Comparison of ENCODE assay signal across 10 mouse cellular contexts in genomic region chr2:72170546-72170945, GRCm38 (mm10).
A peak's percentile ranks its signal among the peaks of the same experiment; 100 is the strongest.
DNase-seq lines count a peak whose midpoint lies in the region; ATAC-seq lines count a peak whose summit lies in the region.
"Had no signal": no experiment of that assay in that cellular context is flagged by ENCODE, and none has a peak within 500 bp of the region (broad histone marks: within the 10 kb centered on the region; RNA-seq: fewer than 3 reads in every experiment).

No protein-coding gene starts in this region.

- no peaks in the 10 kb centered on the region for H3K9me3 ChIP-seq in hindbrain, embryonic 12.5 days (replicated peaks)
- H3K9me3 ChIP-seq: midbrain, embryonic 10.5 days had no signal

- peak overlapping the region; percentile 24; the same call in 1 of the 2 replicates for H3K27ac ChIP-seq in macrophage
- H3K27ac ChIP-seq in hindbrain, embryonic 12.5 days, result no peak overlapping the region
- H3K27ac ChIP-seq: midbrain, embryonic 10.5 days had no signal

- H3K36me3 ChIP-seq in macrophage (ENCODE audit: inconsistent target), result no peaks in the 10 kb centered on the region
- no peaks in the 10 kb centered on the region for H3K36me3 ChIP-seq in hindbrain, embryonic 12.5 days
- H3K36me3 ChIP-seq: midbrain, embryonic 10.5 days had no signal

- DNase-seq in R1 (ENCODE audit: low read depth, low spot score), result peak; percentile 26
- peak; percentile 92 for DNase-seq in induced T-regulatory cell, adult 2 months (ENCODE audit: low read depth)
- peak; percentile 70 to 86 for DNase-seq in thymus, adult 18-20 months
- DNase-seq in retina, postnatal 1 day, result no peak
- DNase-seq in cerebellum, postnatal 36 days, result no peak
- no peak for DNase-seq in frontal cortex, postnatal 36 days (ENCODE audit: low spot score in 2 of 2)
- DNase-seq: layer of hippocampus, adult 9-11 months had no signal

- no peak overlapping the region for H3K4me2 ChIP-seq in hindbrain, embryonic 12.5 days (replicated peaks)

- no peak for ATAC-seq in hindbrain, embryonic 12.5 days (ENCODE audit: low FRiP score)

- H3K79me2 ChIP-seq in macrophage (ENCODE audit: inconsistent target), result no peaks in the 10 kb centered on the region

- no peaks in the 10 kb centered on the region for H3K27me3 ChIP-seq in hindbrain, embryonic 12.5 days

- peaks cover 8% of the 10 kb centered on the region for H3K4me1 ChIP-seq in hindbrain, embryonic 12.5 days

- WGBS in macrophage (ENCODE audit: missing documents), result 11% methylated on average over 8 of the region's 8 CpGs
- WGBS in hindbrain, embryonic 12.5 days, result 82% methylated on average over 8 of the region's 8 CpGs

- no peak overlapping the region for H3K9ac ChIP-seq in hindbrain, embryonic 12.5 days

- H3K4me3 ChIP-seq in macrophage (ENCODE audit: inconsistent target), result no peak overlapping the region
- no peak overlapping the region for H3K4me3 ChIP-seq in hindbrain, embryonic 12.5 days
- H3K4me3 ChIP-seq: midbrain, embryonic 10.5 days had no signal

Comparison
In these comparisons a context has a peak if more than half of its experiments do, and no peak if none do; other contexts are left out.
1. DNase-seq: peak in R1 (single experiment), induced T-regulatory cell, adult 2 months (single experiment) and thymus, adult 18-20 months (2 of 2); none in retina, postnatal 1 day (single experiment), cerebellum, postnatal 36 days (0 of 2) and frontal cortex, postnatal 36 days (0 of 2).